Mouse (Mus musculus) small intestine, adult 10 weeks (tissue): ENCODE results near the gene BC025920. TPM values are rescaled to one million over a fixed set of nuclear protein-coding genes. Genes with fewer than 3 reads are reported as not detected.

Experiments
- polyA plus RNA-seq: library from polyadenylated mRNA; stranded (reverse); fragments of 350-450 nt; fragmentation: Illumina TruSeq; extraction: RNeasy Lipid Tissue Mini Kit (QIAGEN cat#74804); gene quantifications from one replicate; pipeline ENCODE4 v1.2.3, GENCODE M21; 2014; ENCODE audit warnings: low replicate concordance

BC025920 gene
- 2.2 TPM for polyA plus RNA-seq

GRCm38 (mm10) chr10:81605974-81606751, at the start of gene BC025920:
TSS of gene BC025920 (plus strand) at chr10:81606270.

DNA sequence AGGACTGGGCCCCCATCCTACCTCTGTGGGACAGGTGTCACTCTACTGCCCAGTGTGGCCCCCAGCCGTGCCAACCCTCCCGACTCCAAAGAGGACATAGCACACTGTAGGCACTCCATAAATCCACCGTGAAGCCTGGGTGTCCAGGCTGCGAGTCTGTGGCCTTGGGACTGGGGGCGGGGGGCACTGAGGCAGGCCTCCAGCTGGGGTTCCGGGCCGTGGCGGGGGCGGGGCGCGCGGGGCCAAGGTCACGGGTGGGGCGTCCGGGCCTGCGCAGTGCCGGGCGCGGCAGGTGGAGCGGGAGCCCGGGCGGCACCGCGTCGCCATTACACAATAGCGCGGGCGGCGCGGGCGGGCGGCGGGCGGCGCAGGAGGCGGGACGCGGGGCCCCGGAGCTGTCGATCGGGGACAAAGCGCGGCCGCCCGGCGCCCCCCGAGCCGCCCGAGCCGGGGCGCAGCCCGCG, 46.9 kb upstream of the BC025920 start, which contains the start of gene Aes:
Gene Aes, plus strand, starts transcription at position 326 of the 464 bp plus-strand sequence.

DNA sequence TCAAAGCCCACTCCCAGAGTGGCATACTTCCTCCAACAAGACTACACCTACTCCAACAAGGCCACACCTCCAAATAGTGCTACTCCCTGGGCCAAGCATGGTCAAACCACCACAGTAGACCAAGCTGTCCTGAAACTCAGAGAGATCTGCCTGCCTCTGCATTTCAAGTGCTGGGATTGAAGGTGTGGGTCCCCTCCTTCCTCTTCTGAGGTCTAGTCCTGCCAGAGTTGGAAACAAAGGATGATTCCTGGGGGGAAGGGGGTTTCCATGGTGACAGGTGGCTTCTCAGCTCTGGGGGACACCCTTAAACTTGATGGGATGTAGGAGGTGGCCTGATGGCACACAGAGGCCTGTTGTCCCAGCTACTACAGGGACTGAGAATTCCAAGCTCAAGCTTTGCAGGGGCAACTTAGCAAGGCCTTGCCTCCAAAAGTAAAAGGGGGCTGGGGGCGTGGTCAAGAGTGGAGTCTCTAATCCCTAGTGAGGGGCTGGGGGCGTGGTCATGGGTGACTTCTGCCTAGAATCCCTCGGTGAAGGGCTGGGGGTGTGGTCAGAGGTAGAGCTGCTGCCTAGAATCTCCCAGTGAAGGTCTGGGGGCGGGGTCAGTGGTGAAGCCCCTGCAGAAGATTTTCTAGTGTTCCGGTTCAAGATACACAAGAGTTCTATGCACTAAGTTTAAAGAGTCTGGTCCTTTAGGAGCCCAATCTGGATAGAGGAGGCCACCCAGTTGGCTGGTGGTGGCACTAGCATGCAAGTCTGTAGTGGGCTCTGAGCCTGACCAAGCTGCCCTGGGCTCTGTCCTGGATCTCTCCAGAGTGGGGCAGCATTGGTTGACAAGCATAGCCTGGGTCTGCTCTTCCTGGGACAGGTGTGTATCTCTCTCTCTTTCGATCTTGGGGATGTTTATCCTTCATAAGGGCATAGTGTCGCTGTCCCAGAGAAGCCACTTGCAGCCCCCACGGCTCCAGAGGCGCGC, 31.7 kb upstream of the BC025920 start, which contains the start of gene Tle2:
Gene Tle2, plus strand, starts transcription at position 481 of the 976 bp plus-strand sequence.

DNA sequence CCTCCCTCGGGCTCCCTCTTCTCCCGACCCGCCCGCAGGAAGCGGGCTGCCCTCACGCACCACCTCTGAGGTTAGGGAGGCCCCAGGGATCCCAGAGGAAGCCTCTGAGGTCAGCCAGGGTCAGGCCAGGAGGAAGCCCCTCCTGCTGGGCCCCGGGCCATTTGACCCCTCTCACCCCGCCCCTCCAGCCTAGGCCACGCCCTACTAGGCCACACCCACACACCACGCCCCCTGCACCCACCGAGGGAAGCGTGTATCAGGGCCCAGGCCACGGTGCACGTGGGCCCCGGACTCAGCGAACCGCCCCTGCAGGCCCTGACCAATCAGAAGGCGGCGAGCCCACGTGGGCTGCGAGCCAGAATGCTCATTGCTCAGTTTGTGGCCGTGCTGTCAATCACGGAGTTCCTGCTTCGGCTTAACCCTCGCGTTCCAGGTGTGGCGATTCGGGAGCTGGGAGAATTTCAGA, 5.3 kb upstream of the BC025920 start, which contains the start of gene Tle6:
Gene Tle6, minus strand, starts transcription at position 336 of the 466 bp plus-strand sequence.

GRCm38 (mm10) chr10:81626994-81627835, 21.1 kb downstream of the BC025920 start, which contains the start of gene Sirt6:
TSS of gene Sirt6 (minus strand) at chr10:81627797.

GRCm38 (mm10) chr10:81628390-81628789, 22.3 kb downstream of the BC025920 start, which contains the start of gene Ankrd24:
TSS of gene Ankrd24 (plus strand) at chr10:81628540.

DNA sequence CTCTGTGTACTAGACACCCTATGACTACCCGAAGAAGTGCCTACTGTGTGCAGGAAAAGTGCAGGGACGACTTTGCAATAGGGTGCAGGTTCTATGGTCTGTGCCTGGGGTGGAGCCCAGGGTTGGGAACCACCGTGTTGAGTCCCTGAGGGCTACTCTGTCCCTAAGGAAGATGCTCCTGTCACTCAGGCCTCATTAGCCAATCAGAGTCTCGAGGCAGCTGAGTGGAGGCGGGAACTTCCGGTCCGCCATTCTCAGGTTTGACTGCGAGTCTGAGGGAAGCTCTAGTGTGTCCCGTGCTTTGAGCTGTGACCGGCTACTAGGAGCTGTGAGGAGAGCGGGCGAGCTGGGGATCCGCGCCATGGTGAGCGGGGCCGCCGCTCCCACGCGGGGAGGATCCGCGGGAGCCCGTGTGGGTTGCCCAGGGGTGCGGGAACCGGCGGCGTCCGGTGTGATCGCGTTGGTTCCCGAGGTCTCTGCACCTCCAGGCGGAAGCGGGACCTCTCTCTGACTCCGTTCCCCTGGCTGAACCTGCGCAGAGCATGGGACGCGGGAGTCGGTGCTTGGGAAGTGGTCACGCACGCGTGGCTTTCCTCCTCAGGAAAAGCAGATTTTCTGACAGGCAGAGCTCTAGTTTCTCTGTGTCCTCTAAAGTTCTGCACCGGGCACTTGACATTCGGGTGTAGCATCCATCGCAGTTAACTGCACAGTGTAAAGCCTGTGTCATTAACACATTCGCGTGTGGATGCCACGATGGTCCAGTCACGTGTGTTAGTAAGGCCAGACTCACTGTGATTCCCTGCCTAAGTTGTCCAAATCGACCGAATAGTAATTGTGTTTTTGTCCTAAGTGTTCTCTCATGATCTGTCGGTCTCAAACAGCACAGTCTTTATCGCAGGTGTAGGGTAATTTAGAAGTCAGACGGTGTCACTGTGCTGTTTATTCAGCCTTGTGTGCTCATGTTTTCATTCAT, 43.0 kb downstream of the BC025920 start, which contains the start of gene Gm10778:
Gene Gm10778, plus strand, starts transcription at position 257 of the 973 bp plus-strand sequence.

Other genes starting within 250 kb of the BC025920 start
- not detected for gene Mfsd12, start 248.8 kb upstream of the BC025920 start, polyA plus RNA-seq
- gene 4930404N11Rik, start 240.5 kb upstream of the BC025920 start, polyA plus RNA-seq, result not detected
- 0.15 TPM for gene Fzr1, start 227.8 kb upstream of the BC025920 start, polyA plus RNA-seq
- gene Dohh, start 221.8 kb upstream of the BC025920 start, polyA plus RNA-seq, result not detected
- 0.56 TPM for gene Gm48551, start 221.8 kb upstream of the BC025920 start, polyA plus RNA-seq
- gene Gm48552, start 217.3 kb upstream of the BC025920 start, polyA plus RNA-seq, result not detected
- 129 TPM for gene Smim24, start 213.2 kb upstream of the BC025920 start, polyA plus RNA-seq
- gene Nfic, start 150.6 kb upstream of the BC025920 start, polyA plus RNA-seq, result 2.3 TPM
- 1.8 TPM for gene Celf5, start 123.6 kb upstream of the BC025920 start, polyA plus RNA-seq
- not detected for gene Ncln, start 109.9 kb upstream of the BC025920 start, polyA plus RNA-seq
- gene S1pr4, start 106.1 kb upstream of the BC025920 start, polyA plus RNA-seq, result not detected
- not detected for gene Gna15, start 82.0 kb upstream of the BC025920 start, polyA plus RNA-seq
- gene Gna11, start 61.1 kb upstream of the BC025920 start, polyA plus RNA-seq, result 7.6 TPM
- 7.5 TPM for gene Aes, start 46.8 kb upstream of the BC025920 start, polyA plus RNA-seq
- gene Tle2, start 31.7 kb upstream of the BC025920 start, polyA plus RNA-seq, result 1.5 TPM
- gene Tle6, start 5.2 kb upstream of the BC025920 start, polyA plus RNA-seq, result not detected
- not detected for gene Sirt6, start 21.5 kb downstream of the BC025920 start, polyA plus RNA-seq
- 0.97 TPM for gene Ankrd24, start 22.3 kb downstream of the BC025920 start, polyA plus RNA-seq
- 12.8 TPM for gene Gm10778, start 42.8 kb downstream of the BC025920 start, polyA plus RNA-seq
- 30.6 TPM for gene Zfp433, start 98.6 kb downstream of the BC025920 start, polyA plus RNA-seq
- gene Gm3055, start 164.9 kb downstream of the BC025920 start, polyA plus RNA-seq, result 9.6 TPM
- 3.7 TPM for gene Gm4767, start 205.9 kb downstream of the BC025920 start, polyA plus RNA-seq